Mouse (Mus musculus) ES-CJ7 (cell line): Measurements from ENCODE around the gene Nmrk1.
"Not testable (repeated sequence)": the region's sequence is repeated elsewhere in the genome, so short reads cannot be mapped to it uniquely, and the experiment has no call there.

Experiments
- DNase-seq: peaks from one replicate; pipeline ENCODE4 v3.0.0; 2011; ENCODE audit warnings: low read depth, low spot score

Gene Nmrk1

GRCm38 (mm10) chr19:18631644-18632219 is at the start of gene Nmrk1, which contains the start of gene Ostf1:
Nmrk1 (plus strand) TSS chr19:18631950.
Ostf1 (minus strand) TSS chr19:18631823.
- DNase-seq = peak; percentile 85

- DNase-seq = no peak
Measured at GRCm38 (mm10) chr19:18582226-18582625, 49.5 kb upstream of the Nmrk1 start.

GRCm38 (mm10) chr19:18582887-18583286 is 48.9 kb upstream of the Nmrk1 start:
- no peak for DNase-seq

- DNase-seq = no peak
Measured at GRCm38 (mm10) chr19:18583706-18584105, 48.0 kb upstream of the Nmrk1 start.

- no peak for DNase-seq
Measured at GRCm38 (mm10) chr19:18584621-18585020, 47.1 kb upstream of the Nmrk1 start.

- DNase-seq = no peak
Measured at GRCm38 (mm10) chr19:18587118-18587517, 44.6 kb upstream of the Nmrk1 start.

- peak; percentile 58 for DNase-seq
Measured at GRCm38 (mm10) chr19:18588243-18588642, 43.5 kb upstream of the Nmrk1 start.

- not testable (repeated sequence) for DNase-seq
Measured at GRCm38 (mm10) chr19:18588801-18589200, 42.9 kb upstream of the Nmrk1 start.

- DNase-seq = no peak
Measured at GRCm38 (mm10) chr19:18589276-18589675, 42.5 kb upstream of the Nmrk1 start.

GRCm38 (mm10) chr19:18590234-18590633 is 41.5 kb upstream of the Nmrk1 start:
- DNase-seq = no peak

- no peak for DNase-seq
Measured at GRCm38 (mm10) chr19:18590942-18591354, 40.8 kb upstream of the Nmrk1 start.

- no peak for DNase-seq
Measured at GRCm38 (mm10) chr19:18592919-18593318, 38.8 kb upstream of the Nmrk1 start.

- DNase-seq = no peak
Measured at GRCm38 (mm10) chr19:18593722-18594121, 38.0 kb upstream of the Nmrk1 start.

GRCm38 (mm10) chr19:18596876-18597275 is 34.9 kb upstream of the Nmrk1 start:
- no peak for DNase-seq

GRCm38 (mm10) chr19:18597772-18598171 is 34.0 kb upstream of the Nmrk1 start:
- DNase-seq = no peak

GRCm38 (mm10) chr19:18598265-18598926 is 33.4 kb upstream of the Nmrk1 start:
- no peak for DNase-seq

- no peak for DNase-seq
Measured at GRCm38 (mm10) chr19:18599051-18599450, 32.7 kb upstream of the Nmrk1 start.

- no peak for DNase-seq
Measured at GRCm38 (mm10) chr19:18599650-18600049, 32.1 kb upstream of the Nmrk1 start.

GRCm38 (mm10) chr19:18600611-18601010 is 31.1 kb upstream of the Nmrk1 start:
- no peak for DNase-seq

GRCm38 (mm10) chr19:18603011-18603410 is 28.7 kb upstream of the Nmrk1 start:
- DNase-seq = no peak

GRCm38 (mm10) chr19:18607907-18608306 is 23.8 kb upstream of the Nmrk1 start:
- peak; percentile 67 for DNase-seq

GRCm38 (mm10) chr19:18608975-18609374 is 22.8 kb upstream of the Nmrk1 start:
- peak; percentile 64 for DNase-seq

- DNase-seq = no peak
Measured at GRCm38 (mm10) chr19:18614337-18614736, 17.4 kb upstream of the Nmrk1 start.
